Mouse (Mus musculus) embryo, embryonic 11.5 days (tissue): Measurements from ENCODE around the gene Gramd1a.

Source experiments
- DNase-seq: peaks from one replicate; pipeline ENCODE4 v3.0.0-alpha.2; 2012; ENCODE audit warnings: low read depth, low spot score

Gramd1a gene

GRCm38 (mm10) chr7:31155296-31156033 lies at the start of gene Gramd1a:
Gene Gramd1a (minus strand): TSS chr7:31155896.
- no peak for DNase-seq

- DNase-seq = no peak
Measured at GRCm38 (mm10) chr7:31195591-31196307, 40.1 kb upstream of the Gramd1a start.

- DNase-seq = no peak
Measured at GRCm38 (mm10) chr7:31184711-31185110, 29.0 kb upstream of the Gramd1a start.

GRCm38 (mm10) chr7:31182863-31183262 lies 27.2 kb upstream of the Gramd1a start:
- DNase-seq = no peak

- DNase-seq = peak; percentile 57
Measured at GRCm38 (mm10) chr7:31176886-31177763, 21.4 kb upstream of the Gramd1a start.

- no peak for DNase-seq
Measured at GRCm38 (mm10) chr7:31175096-31175495, 19.4 kb upstream of the Gramd1a start.

GRCm38 (mm10) chr7:31174466-31174865 lies 18.8 kb upstream of the Gramd1a start:
- DNase-seq = no peak

- no peak for DNase-seq
Measured at GRCm38 (mm10) chr7:31172238-31172637, 16.5 kb upstream of the Gramd1a start.

- DNase-seq = no peak
Measured at GRCm38 (mm10) chr7:31170520-31170919, 14.8 kb upstream of the Gramd1a start.

GRCm38 (mm10) chr7:31168412-31168811 lies 12.7 kb upstream of the Gramd1a start:
- DNase-seq = no peak

GRCm38 (mm10) chr7:31164748-31165147 lies 9.1 kb upstream of the Gramd1a start:
- DNase-seq = no peak

- DNase-seq = no peak
Measured at GRCm38 (mm10) chr7:31163666-31164577, 8.2 kb upstream of the Gramd1a start.

GRCm38 (mm10) chr7:31162324-31162723 lies 6.6 kb upstream of the Gramd1a start:
- no peak for DNase-seq

GRCm38 (mm10) chr7:31161831-31162230 lies 6.1 kb upstream of the Gramd1a start:
- no peak for DNase-seq

- no peak for DNase-seq
Measured at GRCm38 (mm10) chr7:31161246-31161645, 5.5 kb upstream of the Gramd1a start.

GRCm38 (mm10) chr7:31160763-31161162 lies 5.1 kb upstream of the Gramd1a start:
- no peak for DNase-seq

GRCm38 (mm10) chr7:31156034-31156928 lies 585 bp upstream of the Gramd1a start:
- no peak for DNase-seq

GRCm38 (mm10) chr7:31153536-31154320 lies 2.0 kb downstream of the Gramd1a start:
- no peak for DNase-seq
